Mouse (Mus musculus) heart, adult 2 months (tissue): Measurements from ENCODE around the gene Ift122.

Experiments
- CTCF ChIP-seq: fragments of 200-600 bp; IDR thresholded peaks from 2 replicates; pipeline ENCODE4 v1.8.1; 2022; ENCODE audit warnings: antibody characterized with exemption, mild to moderate bottlenecking, moderate library complexity
- EP300 ChIP-seq: fragments of 200-500 bp; IDR thresholded peaks from 2 replicates; pipeline ENCODE4 v1.6.1; 2011; ENCODE audit warnings: low read depth, low read length, control low read depth; ENCODE audit not compliant: insufficient read depth
- POLR2A ChIP-seq: fragments of 200-500 bp; IDR thresholded peaks from 2 replicates; pipeline ENCODE4 v1.6.1; 2011; ENCODE audit warnings: mild to moderate bottlenecking, low read depth, low read length, control low read depth; ENCODE audit not compliant: insufficient read depth

GRCm38 (mm10) chr6:115961743-115962142 is 108.5 kb downstream of the Ift122 start:
- TF ChIP-seq CTCF: no peak
- no peak for TF ChIP-seq POLR2A
- no peak for TF ChIP-seq EP300
